Mouse (Mus musculus) brain, embryonic 14.5 days (tissue): ENCODE measurements around the gene Prr5l.

Experiments
- CTCF ChIP-seq: fragments of 200-500 bp; IDR thresholded peaks from 2 replicates; pipeline ENCODE4 v1.5.1; 2012; ENCODE audit warnings: inconsistent platforms, mild to moderate bottlenecking, moderate library complexity, borderline replicate concordance; ENCODE audit not compliant: insufficient read depth, insufficient read length; ENCODE audit errors: extremely low read depth
- POLR2A ChIP-seq: fragments of 200-500 bp; IDR thresholded peaks from 2 replicates; pipeline ENCODE4 v1.6.1; 2012; ENCODE audit warnings: mild to moderate bottlenecking, inconsistent platforms, borderline replicate concordance; ENCODE audit not compliant: poor library complexity, insufficient read depth, insufficient read length, severe bottlenecking; ENCODE audit errors: extremely low read depth

DNA sequence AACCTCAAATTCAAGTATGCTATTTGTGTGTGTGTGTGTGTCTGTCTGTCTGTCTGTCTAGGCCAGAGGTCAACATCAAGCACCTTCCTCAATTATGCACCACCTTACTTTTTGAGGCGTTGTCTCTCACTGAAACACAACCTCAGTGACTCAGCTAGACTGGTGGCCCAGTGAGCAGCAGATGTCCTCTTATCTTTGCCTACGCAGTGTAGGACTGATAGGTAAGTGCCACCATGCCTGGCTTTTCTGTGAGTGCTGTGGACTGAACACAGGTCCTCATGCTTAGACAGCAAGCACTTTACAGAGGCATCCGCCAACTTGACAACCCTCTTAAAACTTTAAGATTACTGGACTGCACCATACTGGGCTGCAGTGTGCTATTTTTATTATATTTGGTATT lies 214.1 kb downstream of the Prr5l start:
- TF ChIP-seq POLR2A (no peak), CTCF (no peak)
